Mouse (Mus musculus): Measurements from ENCODE around the gene Spast. TPM values are rescaled to one million over a fixed set of nuclear protein-coding genes. Genes with fewer than 3 reads are reported as not detected.
A peak's percentile ranks its signal among the peaks of the same experiment; 100 is the strongest.
"Not testable (repeated sequence)": the region's sequence is repeated elsewhere in the genome, so short reads cannot be mapped to it uniquely, and the experiment has no call there.

The Spast gene
- polyA plus RNA-seq (2012; rRNA removed) = 28.9 and 29.3 TPM in 2 replicates

DNA sequence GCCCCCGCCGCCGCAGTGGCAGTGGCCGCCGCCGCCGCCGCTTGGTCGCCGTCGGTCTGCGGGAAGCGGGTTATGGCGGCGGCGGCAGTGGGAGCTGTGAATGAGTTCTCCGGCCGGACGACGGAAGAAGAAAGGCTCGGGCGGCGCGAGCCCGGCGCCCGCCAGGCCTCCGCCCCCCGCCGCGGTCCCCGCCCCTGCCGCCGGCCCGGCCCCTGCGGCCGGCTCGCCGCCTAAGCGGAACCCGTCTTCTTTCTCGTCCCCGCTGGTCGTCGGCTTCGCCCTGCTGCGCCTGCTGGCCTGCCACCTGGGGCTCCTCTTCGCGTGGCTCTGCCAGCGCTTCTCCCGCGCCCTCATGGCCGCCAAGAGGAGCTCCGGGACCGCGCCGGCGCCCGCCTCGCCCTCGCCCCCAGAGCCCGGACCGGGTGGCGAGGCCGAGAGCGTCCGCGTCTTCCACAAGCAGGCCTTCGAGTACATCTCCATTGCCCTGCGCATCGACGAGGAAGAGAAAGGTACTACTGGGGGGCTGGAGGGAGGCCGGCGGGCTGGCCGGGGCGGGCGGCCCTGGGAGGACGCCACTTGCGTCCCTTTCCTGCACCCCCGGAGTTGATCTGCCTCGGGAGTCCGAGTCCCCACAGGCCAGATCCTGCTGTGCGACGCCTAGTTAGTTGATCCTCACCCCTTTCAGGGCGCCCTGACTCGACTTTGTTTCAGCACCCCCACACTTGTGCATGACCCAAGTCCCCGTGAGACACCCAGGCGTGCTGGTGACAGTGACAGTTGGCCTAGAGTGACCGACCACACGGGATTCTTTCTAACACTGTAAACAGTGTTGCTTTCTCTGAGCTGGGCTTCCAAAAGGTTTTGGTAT lies at the start of gene Spast:
Spast (plus strand) TSS at position 51 of the 868 bp plus-strand sequence.
- peak; percentile 12 to 53 for DNase-seq (ENCODE audit: extremely low spot score in 1 of 2, low spot score in 1 of 2)

DNA sequence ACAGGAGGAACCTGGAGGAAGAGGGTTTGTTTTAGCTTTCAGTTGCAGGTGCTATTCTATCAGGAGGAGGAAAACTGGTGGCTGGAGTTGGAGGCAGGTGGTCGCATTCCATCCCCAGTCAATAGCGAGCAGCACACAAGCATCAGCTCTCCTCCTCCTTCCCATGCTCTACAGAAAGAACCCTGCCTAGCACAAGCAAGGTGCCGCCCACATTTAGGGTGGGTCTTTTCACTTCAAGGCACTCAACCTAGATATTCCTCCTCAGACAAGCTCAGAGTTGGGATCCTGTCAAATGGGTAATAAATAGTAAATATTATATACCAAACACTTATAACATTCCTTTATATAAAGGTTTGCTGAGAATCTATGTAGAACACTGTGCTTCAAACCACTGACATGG lies 48.6 kb upstream of the Spast start:
- DNase-seq (ENCODE audit: extremely low spot score in 1 of 2, low spot score in 1 of 2) = no peak

DNA sequence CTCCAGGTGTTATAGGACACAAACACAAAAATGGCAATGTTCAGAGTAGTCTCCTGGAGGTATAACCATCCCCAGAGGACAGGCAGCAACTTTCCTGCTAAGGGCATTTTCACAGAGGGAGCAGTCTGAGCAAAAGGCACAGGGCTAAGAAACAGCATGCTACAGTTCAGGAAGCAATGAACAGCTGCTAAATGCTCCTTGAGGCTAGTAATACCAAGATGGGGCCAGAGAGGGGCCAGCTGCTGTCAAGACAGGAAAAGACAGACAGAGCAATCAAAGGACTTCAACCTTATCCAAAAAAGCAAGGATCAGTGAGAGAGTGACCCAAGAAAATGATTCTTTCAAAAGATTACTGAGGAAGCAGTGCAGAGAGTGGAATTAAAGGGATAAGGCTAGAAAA lies 47.9 kb upstream of the Spast start:
- DNase-seq (ENCODE audit: extremely low spot score in 1 of 2, low spot score in 1 of 2) = no peak

DNA sequence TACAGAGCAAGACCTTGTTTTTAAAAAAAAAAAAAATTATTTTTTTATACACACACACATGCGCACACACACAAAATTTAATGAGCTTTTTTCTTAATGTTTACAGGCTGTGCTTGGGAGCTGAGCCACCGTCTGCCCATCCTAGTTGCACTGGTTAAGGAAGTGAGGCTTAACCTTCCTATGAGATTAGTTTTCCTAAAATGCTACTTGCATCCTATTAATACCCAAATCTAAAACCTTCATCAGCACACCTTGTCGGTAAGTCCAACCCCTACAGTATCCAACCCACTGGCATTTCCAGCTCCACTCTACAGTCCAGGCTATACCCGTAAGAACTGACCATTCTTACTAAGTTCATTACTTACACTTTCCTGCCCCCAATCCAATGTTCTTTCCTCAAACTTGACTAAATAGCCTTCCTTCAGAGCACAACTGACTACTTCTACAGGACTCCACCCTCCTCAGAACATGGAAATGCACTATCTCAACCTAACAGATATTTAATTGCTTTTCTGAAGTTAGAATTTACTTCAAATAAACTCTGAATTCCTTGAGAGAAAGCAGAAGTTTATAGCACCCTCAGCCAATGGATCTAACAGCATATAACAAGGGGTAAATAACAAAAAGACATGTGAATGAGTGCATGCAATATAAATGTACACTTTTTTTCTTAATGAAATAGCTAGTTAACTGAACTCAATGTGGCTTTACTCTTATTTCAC lies 47.0 kb upstream of the Spast start:
- no peak for DNase-seq (ENCODE audit: extremely low spot score in 1 of 2, low spot score in 1 of 2)

DNA sequence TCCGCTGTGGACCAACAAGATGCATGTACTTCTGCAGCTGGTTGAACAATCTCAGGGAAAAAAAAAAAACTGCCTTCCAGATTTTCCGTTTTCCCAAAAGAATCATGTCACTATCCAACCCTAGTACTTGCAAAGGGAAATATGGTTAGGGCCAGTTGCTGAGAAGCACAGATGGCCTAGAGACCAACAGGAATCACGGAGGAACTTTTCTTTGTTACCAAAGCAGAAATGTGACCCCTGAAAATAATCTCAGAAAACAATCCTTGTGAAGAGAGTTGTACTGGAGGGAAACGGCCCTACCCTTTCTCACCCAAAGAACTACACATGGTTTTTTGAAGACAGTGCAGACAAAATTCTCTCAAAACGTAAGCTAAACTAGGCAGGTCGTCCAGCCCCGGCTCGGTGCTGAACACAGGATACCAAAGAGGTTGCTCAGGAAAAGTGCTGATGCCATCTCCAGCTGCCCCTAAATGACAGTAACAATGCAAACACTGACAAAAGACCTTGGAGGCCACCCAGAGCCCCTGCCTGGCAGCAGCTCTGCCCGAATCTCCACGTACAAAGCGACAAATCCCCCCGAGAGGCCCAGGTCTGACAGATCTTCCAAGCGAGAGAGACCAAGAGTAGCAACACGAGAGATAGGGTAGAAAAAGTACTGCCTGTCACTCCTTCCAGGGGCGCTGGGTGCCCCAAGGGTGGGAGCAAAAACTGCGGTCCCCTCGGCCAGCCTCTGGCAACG lies 44.9 kb upstream of the Spast start:
- peak in 1 of 2 experiments; percentile 13 for DNase-seq (ENCODE audit: extremely low spot score in 1 of 2, low spot score in 1 of 2)

DNA sequence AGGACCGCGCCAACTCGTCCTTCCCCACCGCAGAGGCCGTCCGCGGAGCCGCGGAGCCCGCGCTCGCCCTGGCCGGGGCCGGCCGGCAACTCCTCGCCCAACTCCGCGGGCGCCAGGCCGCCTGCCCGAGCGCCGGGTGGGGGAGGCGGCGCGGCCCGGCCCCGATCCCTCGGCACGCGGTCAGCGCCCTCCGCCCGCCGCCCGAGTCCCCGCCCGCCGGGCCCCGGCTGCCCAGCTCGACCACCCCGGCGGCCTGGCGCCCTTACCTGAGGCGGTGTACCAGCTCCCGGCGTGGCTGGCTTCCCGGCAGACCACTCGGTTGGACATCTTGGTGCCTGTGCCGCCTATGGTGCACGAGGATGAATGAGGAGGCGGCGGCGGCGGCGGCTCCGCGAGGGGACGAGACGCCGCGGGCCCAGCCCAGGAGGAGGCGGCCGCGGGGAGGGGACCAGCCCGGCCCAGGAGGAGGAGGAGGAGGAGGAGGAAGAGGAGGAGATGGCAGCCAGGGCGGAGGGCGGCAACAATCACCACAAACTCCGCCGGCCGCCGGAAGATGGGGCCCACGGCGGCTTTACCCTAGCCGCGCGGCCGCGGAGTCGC lies 44.3 kb upstream of the Spast start:
- DNase-seq (ENCODE audit: extremely low spot score in 1 of 2, low spot score in 1 of 2) = peak in 1 of 2 experiments; percentile 66

DNA sequence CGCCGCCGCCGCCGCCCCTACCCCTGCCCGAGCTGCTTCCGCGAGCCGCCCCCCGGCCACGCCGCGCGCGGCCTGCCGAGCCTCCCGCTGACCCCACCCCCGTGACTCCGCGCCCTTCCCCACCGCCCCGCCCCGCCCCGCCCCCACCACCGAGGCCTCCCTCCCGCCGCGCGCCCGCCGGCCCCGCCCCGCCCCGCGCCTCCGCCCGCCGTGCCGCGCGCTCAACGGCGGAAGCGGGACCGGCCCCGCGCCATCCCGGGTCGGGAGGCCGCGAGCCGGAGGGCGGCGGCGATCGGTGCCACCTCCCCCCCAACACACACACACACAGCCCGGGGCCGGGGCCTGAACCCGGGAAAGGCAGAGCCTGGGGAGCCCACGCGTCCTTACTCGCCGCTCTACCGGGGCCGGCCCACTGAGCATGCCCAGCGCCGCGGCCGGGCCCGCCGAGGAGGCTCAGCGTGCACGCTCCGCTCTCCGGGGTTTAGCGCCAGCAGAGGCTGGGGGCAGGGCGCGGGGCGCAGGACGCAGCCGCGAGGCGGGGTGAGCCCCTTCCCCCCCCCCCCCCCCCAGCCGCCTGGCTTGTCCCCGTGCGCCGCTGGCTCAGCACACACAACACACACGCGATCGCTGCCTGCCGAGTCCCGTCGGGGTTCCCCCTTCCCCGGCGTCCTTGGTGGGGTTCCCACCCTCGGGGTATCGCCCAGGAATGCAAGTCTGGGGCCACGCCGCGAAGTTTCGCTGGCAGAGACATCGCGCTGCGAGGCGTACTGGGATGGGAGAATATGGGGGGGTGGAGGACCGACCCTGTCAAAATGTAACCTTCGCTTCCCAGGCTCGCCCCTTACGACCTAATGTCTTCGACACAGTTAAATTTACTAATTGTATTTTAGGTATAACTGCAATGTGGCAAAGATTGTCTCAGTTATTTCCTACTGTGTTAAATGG lies 43.5 kb upstream of the Spast start, which contains the start of gene Memo1:
Memo1 (minus strand) TSS at position 496 of the 945 bp plus-strand sequence.
- peak in 1 of 2 experiments; percentile 81 for DNase-seq (ENCODE audit: extremely low spot score in 1 of 2, low spot score in 1 of 2)

DNA sequence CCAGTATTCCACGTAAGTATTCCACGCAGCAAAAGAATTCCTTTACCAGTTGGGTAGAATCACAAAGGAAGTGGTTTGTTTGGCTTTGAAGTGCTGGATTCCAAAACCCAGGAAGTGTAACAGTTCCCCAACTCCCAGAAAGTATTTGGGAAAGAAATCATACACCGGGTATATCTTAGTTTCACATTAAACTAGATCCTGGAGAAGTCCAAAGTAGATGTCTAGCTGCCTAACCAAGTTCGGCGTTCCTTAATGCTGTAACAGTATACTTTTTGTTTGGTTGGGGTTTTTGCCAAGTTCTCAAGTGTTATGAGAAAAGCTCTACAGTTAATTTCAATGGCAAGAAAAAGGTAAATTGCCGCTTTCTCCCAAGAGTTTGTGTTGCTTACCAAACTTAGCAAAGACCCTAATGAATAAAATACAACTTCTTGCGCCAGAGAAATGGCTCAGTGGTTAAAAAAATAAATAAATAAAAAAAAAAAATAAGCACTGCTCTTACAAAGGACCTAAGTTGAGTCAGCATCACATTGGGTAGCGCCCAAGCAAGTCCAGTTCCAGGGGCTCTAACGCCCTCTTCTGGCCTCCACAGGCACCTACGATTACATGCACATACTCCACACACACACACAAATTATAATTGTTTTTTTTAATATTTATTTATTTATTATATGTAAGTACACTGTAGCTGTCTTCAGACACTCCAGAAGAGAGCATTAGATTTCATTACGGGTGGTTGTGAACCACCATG lies 42.5 kb upstream of the Spast start:
- peak in 1 of 2 experiments; percentile 13 for DNase-seq (ENCODE audit: extremely low spot score in 1 of 2, low spot score in 1 of 2)

DNA sequence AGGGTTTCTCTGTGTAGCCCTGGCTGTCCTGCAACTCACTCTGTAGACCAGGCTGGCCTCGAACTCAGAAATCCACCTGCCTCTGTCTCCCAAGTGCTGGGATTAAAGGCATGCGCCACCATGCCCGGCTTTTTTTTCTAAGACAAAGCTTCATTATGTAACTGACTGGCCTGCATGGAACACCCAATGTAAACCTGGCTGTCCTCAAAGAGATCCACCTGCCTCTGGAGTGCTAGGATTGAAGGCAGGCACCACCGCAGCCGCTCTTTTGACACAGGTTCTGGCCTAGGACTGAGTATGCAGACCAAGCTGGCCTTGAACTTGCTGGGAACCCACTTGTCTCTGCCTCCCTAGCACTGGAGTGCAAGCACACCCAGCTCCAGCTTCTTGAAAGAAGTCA lies 41.8 kb upstream of the Spast start:
- DNase-seq (ENCODE audit: extremely low spot score in 1 of 2, low spot score in 1 of 2) = not testable (repeated sequence)

DNA sequence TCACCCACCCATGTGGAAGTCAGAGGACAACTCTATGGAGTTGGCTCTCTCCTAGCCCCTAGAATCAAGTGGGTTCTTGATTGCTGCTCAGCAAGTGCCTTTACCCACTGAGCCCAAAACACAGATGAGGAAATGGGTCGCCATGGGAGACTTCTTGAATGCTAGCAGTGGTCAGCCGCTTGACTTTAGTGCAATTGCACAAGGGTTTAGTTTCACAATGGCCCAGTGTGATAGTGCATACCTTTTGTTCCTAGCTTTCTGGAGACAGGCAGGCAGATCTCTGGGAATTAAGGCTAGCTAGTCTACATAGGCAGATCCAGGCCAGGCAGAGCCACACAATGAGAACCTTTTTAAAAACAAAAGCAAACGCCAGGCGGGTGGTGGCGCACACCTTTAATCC lies 38.7 kb upstream of the Spast start:
- DNase-seq (ENCODE audit: extremely low spot score in 1 of 2, low spot score in 1 of 2) = no peak

DNA sequence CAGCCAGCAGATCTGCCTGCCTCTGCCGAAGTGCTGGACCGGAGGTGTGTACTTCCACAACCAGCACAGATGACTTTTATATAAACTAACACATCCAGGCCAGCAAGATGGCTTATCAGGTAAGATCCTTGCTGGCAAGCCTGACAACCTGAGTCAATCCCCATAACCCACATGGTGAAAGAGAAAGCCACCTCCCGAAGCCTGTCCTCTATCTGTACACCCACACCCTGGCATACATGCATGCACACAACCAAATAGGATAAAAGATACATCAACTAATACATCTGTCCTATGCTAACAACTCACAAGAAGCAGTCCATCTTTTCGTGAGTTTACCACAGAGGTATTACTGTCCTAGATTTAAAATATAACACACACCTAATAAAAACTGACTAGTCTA lies 34.7 kb upstream of the Spast start:
- DNase-seq (ENCODE audit: extremely low spot score in 1 of 2, low spot score in 1 of 2) = no peak

DNA sequence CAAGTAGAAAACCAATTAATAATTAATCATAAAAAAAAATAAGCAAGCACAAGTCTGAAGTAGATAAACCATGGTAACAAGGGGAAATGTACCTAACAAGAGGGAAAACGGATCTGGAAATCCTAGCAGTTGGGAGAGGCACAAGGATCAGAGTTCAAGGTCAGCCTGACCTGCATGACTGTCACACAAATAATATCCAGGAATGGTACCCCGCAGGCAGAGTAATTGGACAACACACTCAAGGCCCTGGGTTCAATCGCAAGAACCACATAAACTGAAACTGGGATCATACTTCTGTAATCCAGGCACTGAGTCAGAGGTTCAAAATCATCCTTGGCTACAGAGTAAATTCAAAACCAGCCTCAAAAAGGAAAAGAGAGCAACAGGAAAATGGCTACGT lies 33.2 kb upstream of the Spast start:
- DNase-seq (ENCODE audit: extremely low spot score in 1 of 2, low spot score in 1 of 2) = no peak

DNA sequence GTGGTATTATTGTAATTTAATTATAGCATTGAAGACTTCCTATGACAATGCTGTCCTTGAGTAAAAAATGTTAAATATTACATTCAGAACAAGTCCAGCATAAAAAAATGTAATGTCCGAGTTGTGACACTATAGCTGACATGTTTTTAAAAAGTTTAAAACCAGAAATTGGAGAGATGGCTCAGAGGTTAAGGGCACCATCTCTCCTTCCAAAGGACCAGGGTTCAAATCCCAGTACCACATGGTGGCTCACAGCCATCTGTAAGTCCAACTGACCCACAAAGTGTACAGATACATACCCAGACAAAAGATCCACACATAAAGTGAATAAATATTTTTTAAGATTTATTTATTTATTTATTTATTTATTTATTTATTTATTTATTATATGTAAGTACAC lies 32.8 kb upstream of the Spast start:
- no peak for DNase-seq (ENCODE audit: extremely low spot score in 1 of 2, low spot score in 1 of 2)

DNA sequence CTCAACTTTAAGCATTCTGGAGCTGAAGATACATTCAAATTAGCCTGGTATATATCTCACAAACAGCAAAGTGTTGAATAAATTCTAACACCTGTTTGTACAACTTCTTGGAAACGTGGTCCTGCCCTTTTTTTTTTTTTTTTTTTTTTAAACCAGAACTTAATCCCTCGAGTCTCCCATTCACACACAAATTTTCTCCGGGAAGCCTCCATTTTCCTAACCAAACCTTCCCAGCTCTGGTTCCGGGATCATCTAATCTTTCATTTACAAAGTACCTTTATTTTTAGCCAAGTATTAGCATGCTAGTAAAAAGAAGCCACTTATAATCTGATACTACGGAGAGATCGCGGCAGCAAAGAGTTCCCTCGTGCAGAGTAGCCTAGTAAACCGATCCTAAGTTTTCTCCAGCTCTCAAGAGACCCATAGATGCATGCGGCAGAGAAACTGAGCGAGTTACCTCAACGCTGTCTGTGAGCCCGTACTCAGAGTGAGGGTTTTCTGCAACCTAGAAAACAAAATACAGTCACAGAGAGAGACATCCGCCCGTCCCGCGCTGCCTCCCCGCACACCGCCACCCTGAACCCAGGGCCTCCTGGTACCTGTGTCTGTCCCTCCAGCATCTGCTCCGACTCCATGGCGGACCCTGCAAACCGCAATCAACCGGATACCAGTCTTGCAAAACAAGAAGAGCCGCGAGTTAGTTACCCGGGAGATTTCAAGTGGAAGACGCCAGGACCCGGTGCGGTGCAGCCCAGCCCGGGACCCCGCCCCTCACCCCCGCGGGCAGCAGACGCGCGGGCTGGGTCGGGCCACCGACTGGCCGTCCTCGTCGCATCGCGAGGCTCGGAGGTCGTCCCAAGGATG lies 23.1 kb upstream of the Spast start:
- no peak for DNase-seq (ENCODE audit: extremely low spot score in 1 of 2, low spot score in 1 of 2)

DNA sequence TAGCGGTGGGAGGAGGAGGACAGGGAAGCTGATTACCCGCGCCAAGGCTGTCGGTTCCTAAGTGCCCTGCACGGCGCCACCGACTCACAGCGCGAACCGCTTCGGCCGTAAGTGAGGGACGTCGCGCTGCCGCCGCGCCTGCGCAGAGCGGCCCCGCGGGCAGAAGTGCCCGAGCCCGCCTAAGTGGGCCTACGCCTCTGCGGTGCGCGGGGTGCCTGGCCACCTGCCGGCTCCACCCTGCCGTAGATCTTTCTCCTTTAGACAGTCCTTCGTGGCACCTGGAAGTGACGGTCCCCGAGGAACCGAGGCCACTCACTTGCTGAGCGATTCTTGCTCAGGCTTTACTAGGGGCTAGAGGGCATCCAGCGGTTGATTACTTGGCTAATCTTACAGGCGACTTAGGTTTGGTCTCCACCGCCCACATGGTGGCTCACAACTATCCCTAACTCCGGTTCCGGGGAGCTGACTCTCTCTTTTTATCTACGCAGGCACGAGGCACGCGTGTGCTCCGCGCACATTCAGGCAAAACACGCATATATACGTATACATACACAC lies 22.4 kb upstream of the Spast start:
- peak; percentile 74 to 86 for DNase-seq (ENCODE audit: extremely low spot score in 1 of 2, low spot score in 1 of 2)

DNA sequence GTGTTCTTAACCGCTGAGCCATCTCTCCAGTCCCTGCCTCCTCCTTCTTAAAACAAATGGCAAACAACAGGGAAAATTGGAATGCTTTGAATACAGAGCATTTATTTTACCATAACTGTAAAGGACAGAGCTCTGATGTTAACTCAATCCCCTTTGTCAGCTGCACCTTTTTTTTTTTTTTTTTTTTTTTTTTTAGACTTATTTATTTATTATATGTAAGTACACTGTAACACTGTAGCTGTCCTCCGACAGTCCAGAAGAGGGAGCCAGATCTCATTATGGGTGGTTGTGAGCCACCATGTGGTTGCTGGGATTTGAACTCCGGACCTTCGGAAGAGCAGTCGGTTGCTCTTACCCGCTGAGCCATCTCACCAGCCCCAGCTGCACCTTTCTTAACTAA lies 20.1 kb upstream of the Spast start:
- no peak for DNase-seq (ENCODE audit: extremely low spot score in 1 of 2, low spot score in 1 of 2)

DNA sequence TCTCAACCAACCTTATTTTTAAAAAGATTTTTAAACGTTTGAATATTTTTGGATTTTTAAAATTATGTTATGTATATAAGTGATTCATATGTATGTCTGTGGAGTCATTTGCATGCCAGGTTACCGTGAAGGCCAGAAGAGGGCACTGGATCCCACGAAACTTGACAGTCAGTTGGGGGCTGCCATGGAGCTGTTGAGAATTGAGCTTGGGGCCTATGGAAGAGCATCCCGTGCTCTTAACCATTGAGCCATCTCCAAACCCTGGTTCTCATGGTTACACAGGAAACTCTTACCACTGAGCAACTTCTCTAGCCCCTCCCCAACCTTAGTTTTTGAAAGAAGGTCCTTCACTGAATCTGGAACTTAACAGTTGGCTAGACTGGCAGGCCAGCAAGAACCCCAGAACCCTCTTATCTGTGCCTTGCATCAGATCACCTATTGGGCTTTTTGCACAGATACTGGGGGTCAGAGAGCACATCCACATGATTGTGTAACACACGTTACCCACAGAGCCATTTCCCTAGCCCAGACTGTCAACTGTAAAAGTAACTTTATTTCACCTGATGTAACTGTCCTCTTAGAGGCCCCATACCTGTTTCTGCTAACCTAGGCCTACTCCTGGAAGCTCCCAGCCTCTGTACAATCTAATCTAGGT lies 16.3 kb upstream of the Spast start:
- no peak for DNase-seq (ENCODE audit: extremely low spot score in 1 of 2, low spot score in 1 of 2)
